Mouse (Mus musculus): Measurements from ENCODE around the gene Tex2.
"Not testable (repeated sequence)": the region's sequence is repeated elsewhere in the genome, so short reads cannot be mapped to it uniquely, and the experiment has no call there.

The Tex2 gene

GRCm38 (mm10) chr11:106507638-106508037, 105.6 kb downstream of the Tex2 start:
- DNase-seq (ENCODE audit: low read depth, low spot score): peak; percentile 40

- DNase-seq (ENCODE audit: low read depth, low spot score): peak; percentile 54
Observed at GRCm38 (mm10) chr11:106506211-106506610, 107.0 kb downstream of the Tex2 start.

- no peak for DNase-seq (ENCODE audit: low read depth, low spot score)
Observed at GRCm38 (mm10) chr11:106504129-106504528, 109.1 kb downstream of the Tex2 start.

GRCm38 (mm10) chr11:106503425-106503717, 109.9 kb downstream of the Tex2 start:
- peak; percentile 32 for DNase-seq (ENCODE audit: low read depth, low spot score)

GRCm38 (mm10) chr11:106502631-106503424, 110.4 kb downstream of the Tex2 start:
- peak; percentile 31 for DNase-seq (ENCODE audit: low read depth, low spot score)

GRCm38 (mm10) chr11:106502159-106502505, 111.1 kb downstream of the Tex2 start:
- DNase-seq (ENCODE audit: low read depth, low spot score): no peak

- DNase-seq (ENCODE audit: low read depth, low spot score): peak; percentile 88
Observed at GRCm38 (mm10) chr11:106501308-106502158, 111.7 kb downstream of the Tex2 start.

- DNase-seq (ENCODE audit: low read depth, low spot score): peak; percentile 99
Observed at GRCm38 (mm10) chr11:106500393-106501307, 112.6 kb downstream of the Tex2 start.

- no peak for DNase-seq (ENCODE audit: low read depth, low spot score)
Observed at GRCm38 (mm10) chr11:106498739-106499379, 114.4 kb downstream of the Tex2 start.

GRCm38 (mm10) chr11:106497926-106498325, 115.3 kb downstream of the Tex2 start:
- DNase-seq (ENCODE audit: low read depth, low spot score): no peak

- DNase-seq (ENCODE audit: low read depth, low spot score): not testable (repeated sequence)
Observed at GRCm38 (mm10) chr11:106497009-106497408, 116.2 kb downstream of the Tex2 start.

- DNase-seq (ENCODE audit: low read depth, low spot score): no peak
Observed at GRCm38 (mm10) chr11:106492984-106493669, 120.1 kb downstream of the Tex2 start.

GRCm38 (mm10) chr11:106491393-106491792, 121.8 kb downstream of the Tex2 start:
- DNase-seq (ENCODE audit: low read depth, low spot score): peak; percentile 86

GRCm38 (mm10) chr11:106490600-106490999, 122.6 kb downstream of the Tex2 start:
- DNase-seq (ENCODE audit: low read depth, low spot score): not testable (repeated sequence)

- no peak for DNase-seq (ENCODE audit: low read depth, low spot score)
Observed at GRCm38 (mm10) chr11:106490057-106490456, 123.2 kb downstream of the Tex2 start.

- DNase-seq (ENCODE audit: low read depth, low spot score): no peak
Observed at GRCm38 (mm10) chr11:106489036-106489693, 124.1 kb downstream of the Tex2 start.

- DNase-seq (ENCODE audit: low read depth, low spot score): no peak
Observed at GRCm38 (mm10) chr11:106488126-106488561, 125.1 kb downstream of the Tex2 start.

GRCm38 (mm10) chr11:106487733-106488115, 125.5 kb downstream of the Tex2 start, which contains the start of gene Ern1:
Ern1 (minus strand) TSS chr11:106487852.
- DNase-seq (ENCODE audit: low read depth, low spot score): peak; percentile 89

GRCm38 (mm10) chr11:106486866-106487732, 126.1 kb downstream of the Tex2 start:
- DNase-seq (ENCODE audit: low read depth, low spot score): peak; percentile 31

Data from R1 (cell line).